Mouse (Mus musculus): ENCODE data around the gene Gltp. TPM values are rescaled to one million over a fixed set of nuclear protein-coding genes. Genes with fewer than 3 reads are reported as not detected.

The Gltp gene
- polyA plus RNA-seq, 1 experiment from 2014 or later, result 64.5 TPM

DNA sequence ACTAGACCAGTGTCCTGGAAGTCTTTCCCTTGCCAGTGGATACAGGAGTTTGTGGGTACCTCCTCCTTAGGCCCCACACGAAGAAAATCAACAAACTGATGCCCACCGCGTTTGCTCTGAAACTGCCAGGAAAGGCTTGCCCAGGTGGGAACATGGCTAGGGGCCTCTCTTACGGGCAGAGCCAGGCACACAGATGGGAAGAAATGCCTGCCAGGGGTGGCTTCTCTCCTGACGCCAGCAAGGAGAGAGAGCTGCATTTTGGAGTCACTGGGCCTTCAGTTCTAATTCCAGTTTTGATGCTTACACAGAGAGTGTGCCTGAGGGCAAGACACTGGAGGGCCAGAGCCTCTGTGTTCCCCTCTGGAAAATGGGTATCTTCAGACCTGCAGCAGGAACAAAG lies 44.9 kb downstream of the Gltp start:
- H3K9ac ChIP-seq (ENCODE audit: low read depth, low read length), result no peak overlapping the region
- no peak for ATAC-seq (ENCODE audit: low FRiP score, low TSS enrichment)
- H3K27ac ChIP-seq (ENCODE audit: low read depth, low read length), result no peak overlapping the region
- H3K27me3 ChIP-seq (ENCODE audit: control insufficient read depth, insufficient read depth, low read length), result no peaks in the 10 kb centered on the region
- H3K4me1 ChIP-seq (ENCODE audit: control insufficient read depth, insufficient read depth, low read length), result peaks cover 24% of the 10 kb centered on the region
- no peaks in the 10 kb centered on the region for H3K9me3 ChIP-seq (ENCODE audit: control insufficient read depth, low read length)
- no peak overlapping the region for H3K4me3 ChIP-seq (ENCODE audit: low read length)
- H3K4me2 ChIP-seq (replicated peaks; ENCODE audit: low read depth, low read length), result no peak overlapping the region
- H3K36me3 ChIP-seq (ENCODE audit: control insufficient read depth, insufficient read depth, low read length), result no peaks in the 10 kb centered on the region
- WGBS, result 92% methylated on average over 5 of the region's 5 CpGs

DNA sequence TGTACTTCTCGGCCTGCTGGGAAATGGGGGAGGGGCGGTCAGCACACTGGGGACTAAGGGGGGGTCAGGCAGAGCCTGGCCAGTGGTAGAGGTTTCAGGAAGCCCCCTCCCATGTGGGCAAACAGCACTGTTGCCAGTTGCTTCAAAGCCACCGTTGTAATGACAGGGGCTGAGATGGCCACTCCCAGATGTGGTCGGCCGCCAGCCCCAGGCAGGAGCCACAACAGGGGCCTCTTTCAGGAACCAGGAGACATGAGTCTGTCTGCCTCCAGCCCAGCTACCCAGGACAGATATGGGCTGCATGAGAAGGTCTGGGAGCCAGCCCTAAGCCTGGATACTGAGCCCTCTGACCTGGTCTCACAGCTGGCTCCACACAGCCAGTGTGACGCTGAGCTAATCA lies 45.9 kb downstream of the Gltp start:
- no peak overlapping the region for H3K9ac ChIP-seq (ENCODE audit: low read depth, low read length)
- H3K4me3 ChIP-seq (ENCODE audit: low read length), result no peak overlapping the region
- WGBS, result 45% methylated on average over 6 of the region's 6 CpGs
- no peak overlapping the region for H3K27ac ChIP-seq (ENCODE audit: low read depth, low read length)
- no peaks in the 10 kb centered on the region for H3K27me3 ChIP-seq (ENCODE audit: control insufficient read depth, insufficient read depth, low read length)
- no peak overlapping the region for H3K4me2 ChIP-seq (replicated peaks; ENCODE audit: low read depth, low read length)
- H3K36me3 ChIP-seq (ENCODE audit: control insufficient read depth, insufficient read depth, low read length), result no peaks in the 10 kb centered on the region
- ATAC-seq (ENCODE audit: low FRiP score, low TSS enrichment), result no peak
- no peaks in the 10 kb centered on the region for H3K9me3 ChIP-seq (ENCODE audit: control insufficient read depth, low read length)
- peaks cover 19% of the 10 kb centered on the region for H3K4me1 ChIP-seq (ENCODE audit: control insufficient read depth, insufficient read depth, low read length)

DNA sequence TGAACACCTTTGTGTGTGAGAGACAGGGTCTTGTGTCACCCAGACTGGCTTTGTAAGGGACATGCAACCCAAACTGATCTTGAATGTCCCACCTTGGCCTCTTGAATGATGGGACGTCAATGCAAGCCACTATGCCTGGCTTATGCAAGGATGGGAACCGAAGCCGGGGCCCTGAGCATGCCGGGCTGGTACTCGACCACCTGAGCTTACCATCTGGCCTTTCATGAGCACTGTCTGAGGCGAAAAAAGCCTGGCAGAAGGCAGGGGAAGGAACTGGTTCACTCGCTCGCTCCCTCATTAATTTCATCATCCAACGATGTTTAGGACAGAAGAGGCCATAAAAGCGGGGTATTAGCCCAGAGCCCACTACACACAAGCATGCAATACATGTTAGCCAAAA lies 50.0 kb downstream of the Gltp start:
- no peak overlapping the region for H3K4me2 ChIP-seq (replicated peaks; ENCODE audit: low read depth, low read length)
- no peak overlapping the region for H3K9ac ChIP-seq (ENCODE audit: low read depth, low read length)
- no peaks in the 10 kb centered on the region for H3K9me3 ChIP-seq (ENCODE audit: control insufficient read depth, low read length)
- H3K4me3 ChIP-seq (ENCODE audit: low read length), result no peak overlapping the region
- no peak overlapping the region for H3K27ac ChIP-seq (ENCODE audit: low read depth, low read length)
- H3K36me3 ChIP-seq (ENCODE audit: control insufficient read depth, insufficient read depth, low read length), result no peaks in the 10 kb centered on the region
- no peaks in the 10 kb centered on the region for H3K27me3 ChIP-seq (ENCODE audit: control insufficient read depth, insufficient read depth, low read length)
- no peak for ATAC-seq (ENCODE audit: low FRiP score, low TSS enrichment)
- H3K4me1 ChIP-seq (ENCODE audit: control insufficient read depth, insufficient read depth, low read length), result peaks cover 9% of the 10 kb centered on the region
- WGBS, result 75% methylated on average over 10 of the region's 10 CpGs

DNA sequence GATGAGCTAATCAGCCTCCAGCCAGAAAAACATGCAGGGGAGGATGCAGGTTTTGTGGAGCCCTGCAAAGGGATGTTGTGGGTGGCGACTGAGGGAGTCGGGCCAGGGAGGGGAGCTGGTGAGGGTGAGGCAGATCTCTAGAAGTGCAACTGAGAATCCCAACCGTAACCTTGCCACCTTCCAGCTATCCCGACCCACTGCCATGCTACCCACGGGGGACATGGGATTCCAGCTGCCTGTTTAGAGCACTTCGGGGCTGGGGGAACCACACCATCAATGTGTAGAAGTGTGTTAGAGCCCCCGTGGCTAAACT lies 51.2 kb downstream of the Gltp start:
- Histone ChIP-seq H3K4me2 (replicated peaks; ENCODE audit: low read depth, low read length) (peak overlapping the region; percentile 38), H3K9ac (ENCODE audit: low read depth, low read length) (no peak overlapping the region), H3K4me3 (ENCODE audit: low read length) (0 out of 2 replicates have a peak overlapping the region, but pooled peaks have one; percentile 6), H3K27me3 (ENCODE audit: control insufficient read depth, insufficient read depth, low read length) (no peaks in the 10 kb centered on the region), H3K27ac (ENCODE audit: low read depth, low read length) (no peak overlapping the region), H3K36me3 (ENCODE audit: control insufficient read depth, insufficient read depth, low read length) (no peaks in the 10 kb centered on the region), H3K9me3 (ENCODE audit: control insufficient read depth, low read length) (no peaks in the 10 kb centered on the region), H3K4me1 (ENCODE audit: control insufficient read depth, insufficient read depth, low read length) (peaks cover 9% of the 10 kb centered on the region)
- peak; percentile 44; the same call in 1 of the 2 replicates for ATAC-seq (ENCODE audit: low FRiP score, low TSS enrichment)
- 16% methylated on average over 7 of the region's 7 CpGs for WGBS

DNA sequence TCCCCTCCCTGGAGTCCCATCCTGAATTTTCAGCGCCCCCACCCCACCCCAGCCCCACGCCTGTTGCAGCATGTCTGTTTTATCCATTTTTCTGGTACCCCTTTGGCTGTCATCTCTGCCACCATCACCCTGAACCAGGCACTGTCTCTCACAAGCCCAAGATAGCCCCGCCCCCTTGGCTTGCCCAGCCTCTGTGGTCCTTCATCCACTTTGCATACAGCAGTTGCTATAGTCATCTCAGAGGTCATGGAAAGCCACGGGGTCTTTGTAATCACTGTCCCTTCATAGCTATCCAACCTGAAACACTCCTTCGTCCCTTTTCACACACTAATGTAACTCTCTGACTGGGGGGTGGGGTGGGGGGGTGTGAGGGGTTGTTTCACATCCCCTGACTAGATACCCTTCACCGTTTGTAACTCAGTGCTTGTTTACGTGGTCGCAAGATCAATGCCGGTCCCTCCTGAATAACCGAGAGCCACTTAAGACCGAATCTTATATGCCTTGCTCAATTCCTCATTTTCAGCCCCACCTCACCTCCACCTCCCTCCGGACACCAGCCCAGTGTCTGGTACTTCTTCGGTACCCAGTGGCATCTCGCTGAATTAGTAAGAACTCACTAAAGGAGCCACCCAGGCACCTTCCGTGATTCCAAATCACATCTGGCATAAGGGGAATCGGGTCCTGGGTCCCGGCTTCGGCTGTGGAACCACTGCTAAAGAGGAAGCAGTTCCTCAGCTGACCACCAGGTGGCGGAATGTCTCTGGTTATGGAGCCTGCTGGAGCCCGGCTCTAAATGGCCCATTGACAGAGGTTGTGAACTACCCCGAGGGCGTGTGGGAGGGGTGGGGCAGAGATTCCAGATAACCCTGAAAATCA lies 51.8 kb downstream of the Gltp start:
- no peak overlapping the region for H3K27ac ChIP-seq (ENCODE audit: low read depth, low read length)
- WGBS, result 15% methylated on average over 22 of the region's 22 CpGs
- H3K27me3 ChIP-seq (ENCODE audit: control insufficient read depth, insufficient read depth, low read length), result no peaks in the 10 kb centered on the region
- peak; percentile 75 for ATAC-seq (ENCODE audit: low FRiP score, low TSS enrichment)
- no peak overlapping the region for H3K9ac ChIP-seq (ENCODE audit: low read depth, low read length)
- peak overlapping the region; percentile 38 for H3K4me2 ChIP-seq (replicated peaks; ENCODE audit: low read depth, low read length)
- no peaks in the 10 kb centered on the region for H3K36me3 ChIP-seq (ENCODE audit: control insufficient read depth, insufficient read depth, low read length)
- peaks cover 9% of the 10 kb centered on the region for H3K4me1 ChIP-seq (ENCODE audit: control insufficient read depth, insufficient read depth, low read length)
- H3K4me3 ChIP-seq (ENCODE audit: low read length), result 0 out of 2 replicates have a peak overlapping the region, but pooled peaks have one; percentile 6
- no peaks in the 10 kb centered on the region for H3K9me3 ChIP-seq (ENCODE audit: control insufficient read depth, low read length)

DNA sequence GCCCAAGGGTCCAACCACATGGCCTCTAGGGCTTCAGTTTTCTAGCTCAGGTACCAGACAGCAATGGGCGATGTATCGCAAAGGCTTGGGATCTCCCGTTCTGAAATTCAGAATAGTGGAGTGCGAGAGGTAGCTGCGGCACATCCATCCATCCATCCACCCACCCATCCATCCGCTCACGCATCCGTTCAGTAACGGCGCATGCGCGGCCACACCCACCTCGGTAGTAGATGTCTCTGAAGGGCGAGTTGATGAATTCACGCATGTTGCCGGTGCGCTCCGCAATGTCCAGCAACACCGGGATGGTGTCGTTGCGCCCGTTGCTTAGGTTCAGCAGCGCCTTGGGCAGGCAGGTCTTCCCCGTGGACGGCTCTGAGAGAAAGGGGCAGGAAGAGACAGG lies 54.7 kb downstream of the Gltp start:
- WGBS, result 82% methylated on average over 25 of the region's 25 CpGs
- H3K27me3 ChIP-seq (ENCODE audit: control insufficient read depth, insufficient read depth, low read length), result no peaks in the 10 kb centered on the region
- H3K4me3 ChIP-seq (ENCODE audit: low read length), result no peak overlapping the region
- no peak overlapping the region for H3K9ac ChIP-seq (ENCODE audit: low read depth, low read length)
- ATAC-seq (ENCODE audit: low FRiP score, low TSS enrichment), result no peak
- H3K4me2 ChIP-seq (replicated peaks; ENCODE audit: low read depth, low read length), result no peak overlapping the region
- no peaks in the 10 kb centered on the region for H3K36me3 ChIP-seq (ENCODE audit: control insufficient read depth, insufficient read depth, low read length)
- H3K9me3 ChIP-seq (ENCODE audit: control insufficient read depth, low read length), result no peaks in the 10 kb centered on the region
- no peak overlapping the region for H3K27ac ChIP-seq (ENCODE audit: low read depth, low read length)
- H3K4me1 ChIP-seq (ENCODE audit: control insufficient read depth, insufficient read depth, low read length), result peaks cover 9% of the 10 kb centered on the region

DNA sequence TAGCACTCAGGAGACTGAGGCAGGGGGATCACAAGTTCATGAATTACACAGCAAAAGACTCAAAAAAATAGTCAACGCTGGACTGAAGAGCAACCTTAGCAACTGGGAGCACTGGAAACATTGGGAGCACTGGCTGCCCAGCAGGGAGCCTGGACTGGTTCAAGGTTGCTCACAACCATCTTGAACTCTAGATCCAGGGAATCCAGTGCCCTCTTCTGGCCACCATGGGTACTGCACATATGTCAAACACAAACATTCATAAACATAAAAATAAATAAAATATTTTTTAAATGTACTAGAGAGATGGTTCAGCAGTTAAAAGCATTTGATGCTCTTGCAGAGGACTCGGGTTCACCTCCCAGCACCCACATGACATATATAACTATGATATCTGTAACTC lies 59.4 kb downstream of the Gltp start:
- WGBS, result 51% methylated on average over 2 of the region's 2 CpGs

DNA sequence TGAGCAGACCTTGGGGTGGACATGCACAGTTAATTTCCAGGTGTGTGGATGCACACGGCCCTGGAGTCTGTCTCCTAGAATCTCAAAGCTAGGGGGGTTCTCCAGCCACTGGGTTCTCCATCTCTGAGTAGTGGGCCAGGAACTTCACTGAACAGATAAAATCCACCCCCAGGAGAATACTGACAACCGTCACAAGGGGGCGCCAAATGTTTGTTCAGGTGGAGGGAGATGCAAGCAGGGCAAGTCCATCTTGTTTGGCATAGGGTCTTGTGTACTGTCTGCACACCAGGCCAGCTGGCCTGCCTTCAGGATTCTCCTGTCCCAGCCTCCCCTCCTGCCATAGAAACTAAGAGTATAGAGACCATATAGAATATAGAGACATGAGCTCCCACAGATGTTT lies 65.2 kb downstream of the Gltp start:
- no peaks in the 10 kb centered on the region for H3K36me3 ChIP-seq (ENCODE audit: control insufficient read depth, insufficient read depth, low read length)
- no peaks in the 10 kb centered on the region for H3K9me3 ChIP-seq (ENCODE audit: control insufficient read depth, low read length)
- H3K9ac ChIP-seq (ENCODE audit: low read depth, low read length), result no peak overlapping the region
- H3K4me1 ChIP-seq (ENCODE audit: control insufficient read depth, insufficient read depth, low read length), result no peaks in the 10 kb centered on the region
- no peak overlapping the region for H3K27ac ChIP-seq (ENCODE audit: low read depth, low read length)
- 0 out of 2 replicates have a peak, but pooled peaks have one; percentile 16 for ATAC-seq (ENCODE audit: low FRiP score, low TSS enrichment)
- H3K4me2 ChIP-seq (replicated peaks; ENCODE audit: low read depth, low read length), result no peak overlapping the region
- 16% methylated on average over 3 of the region's 3 CpGs for WGBS
- H3K4me3 ChIP-seq (ENCODE audit: low read length), result no peak overlapping the region
- H3K27me3 ChIP-seq (ENCODE audit: control insufficient read depth, insufficient read depth, low read length), result no peaks in the 10 kb centered on the region

More for the DNA sequence above, 59.4 kb downstream of the Gltp start:
- no peak overlapping the region for H3K4me3 ChIP-seq (ENCODE audit: low read length)
- no peaks in the 10 kb centered on the region for H3K36me3 ChIP-seq (ENCODE audit: control insufficient read depth, insufficient read depth, low read length)
- no peak overlapping the region for H3K9ac ChIP-seq (ENCODE audit: low read depth, low read length)
- no peaks in the 10 kb centered on the region for H3K4me1 ChIP-seq (ENCODE audit: control insufficient read depth, insufficient read depth, low read length)
- H3K27ac ChIP-seq (ENCODE audit: low read depth, low read length), result no peak overlapping the region
- no peaks in the 10 kb centered on the region for H3K27me3 ChIP-seq (ENCODE audit: control insufficient read depth, insufficient read depth, low read length)
- ATAC-seq (ENCODE audit: low FRiP score, low TSS enrichment), result no peak
- H3K9me3 ChIP-seq (ENCODE audit: control insufficient read depth, low read length), result no peaks in the 10 kb centered on the region
- no peak overlapping the region for H3K4me2 ChIP-seq (replicated peaks; ENCODE audit: low read depth, low read length)

DNA sequence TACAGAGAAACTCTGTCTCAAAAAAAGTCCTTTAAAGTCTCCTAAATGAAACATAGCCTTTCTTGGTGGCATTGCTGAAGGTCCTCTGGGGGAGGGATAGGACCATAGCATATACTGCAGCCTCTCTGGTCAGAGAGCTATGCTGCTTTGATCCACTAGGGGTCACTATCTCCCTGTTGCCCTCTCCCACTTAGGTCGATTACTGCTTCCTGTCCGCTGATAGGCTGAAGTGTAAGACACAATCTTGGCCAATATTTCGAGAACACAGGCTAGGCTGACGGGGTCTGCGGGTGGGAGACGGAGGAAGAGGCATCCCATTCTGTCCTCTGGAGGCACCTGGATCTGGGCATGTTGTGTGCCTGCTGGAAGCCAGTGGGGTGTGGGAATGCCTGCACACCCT lies 70.5 kb downstream of the Gltp start:
- no peaks in the 10 kb centered on the region for H3K27me3 ChIP-seq (ENCODE audit: control insufficient read depth, insufficient read depth, low read length)
- ATAC-seq (ENCODE audit: low FRiP score, low TSS enrichment), result no peak
- no peaks in the 10 kb centered on the region for H3K36me3 ChIP-seq (ENCODE audit: control insufficient read depth, insufficient read depth, low read length)
- H3K4me2 ChIP-seq (replicated peaks; ENCODE audit: low read depth, low read length), result no peak overlapping the region
- no peak overlapping the region for H3K4me3 ChIP-seq (ENCODE audit: low read length)
- H3K27ac ChIP-seq (ENCODE audit: low read depth, low read length), result no peak overlapping the region
- WGBS, result 39% methylated on average over 6 of the region's 6 CpGs
- H3K4me1 ChIP-seq (ENCODE audit: control insufficient read depth, insufficient read depth, low read length), result no peaks in the 10 kb centered on the region
- H3K9ac ChIP-seq (ENCODE audit: low read depth, low read length), result no peak overlapping the region
- no peaks in the 10 kb centered on the region for H3K9me3 ChIP-seq (ENCODE audit: control insufficient read depth, low read length)

Data from kidney, embryonic 14.5 days (tissue).